Mouse (Mus musculus) kidney, embryonic 14.5 days (tissue): ENCODE measurements around the gene Scand1. TPM values are rescaled to one million over a fixed set of nuclear protein-coding genes. Genes with fewer than 3 reads are reported as not detected.

Experiments used
- ATAC-seq: fragments of 200-750 bp; cut with Nextera tagmentation; 2 replicates; pipeline ENCODE4 v1.8.0; 2017; ENCODE audit warnings: moderate number of reproducible peaks, mild to moderate bottlenecking, moderate TSS enrichment, moderate library complexity; ENCODE audit not compliant: low FRiP score, low TSS enrichment
- H3K27ac ChIP-seq: fragments of 300-500 bp; sonication (generic); 2 replicates; pipeline ENCODE4 v1.5.1; 2014; ENCODE audit warnings: low read depth, mild to moderate bottlenecking, low read length, moderate library complexity, mixed read lengths
- H3K27me3 ChIP-seq: fragments of 300-500 bp; sonication (generic); 2 replicates; pipeline ENCODE4 v1.6.1; 2014; ENCODE audit warnings: mild to moderate bottlenecking, low read length; ENCODE audit not compliant: control insufficient read depth, insufficient read depth
- H3K36me3 ChIP-seq: fragments of 300-500 bp; sonication (generic); 2 replicates; pipeline ENCODE4 v1.6.1; 2014; ENCODE audit warnings: low read length, mixed read lengths; ENCODE audit not compliant: control insufficient read depth, insufficient read depth
- H3K4me1 ChIP-seq: fragments of 300-500 bp; sonication (generic); 2 replicates; pipeline ENCODE4 v1.6.1; 2014; ENCODE audit warnings: low read length, mixed read lengths; ENCODE audit not compliant: control insufficient read depth, insufficient read depth
- H3K4me2 ChIP-seq: fragments of 300-500 bp; sonication (generic); replicated peaks from 2 replicates; pipeline ENCODE4 v1.6.1; 2014; ENCODE audit warnings: low read depth, mild to moderate bottlenecking, low read length
- H3K4me3 ChIP-seq: fragments of 300-500 bp; sonication (generic); 2 replicates; pipeline ENCODE4 v1.5.1; 2014; ENCODE audit warnings: mild to moderate bottlenecking, low read length
- H3K9ac ChIP-seq: fragments of 300-500 bp; sonication (generic); 2 replicates; pipeline ENCODE4 v1.6.1; 2014; ENCODE audit warnings: low read depth, mild to moderate bottlenecking, low read length, moderate library complexity
- H3K9me3 ChIP-seq: fragments of 300-500 bp; sonication (generic); 2 replicates; pipeline ENCODE4 v1.6.1; 2016; ENCODE audit warnings: low read length; ENCODE audit not compliant: control insufficient read depth
- WGBS: fragments of 180-500 bp; shearing (Covaris S2); extraction: QIAGEN DNeasy Blood & Tissue Kit; methylation state at CpG from one replicate; pipeline ENCODE4 v1.1.7; 2014; 5-methylcytosine and 5-hydroxymethylcytosine counted together
- microRNA-seq: library from miRNA; unstranded; fragments of <30 nt; microRNA quantifications from one replicate; pipeline ENCODE4, GENCODE M21; 2016
- polyA plus RNA-seq: library from polyadenylated mRNA; unstranded; fragments of >200 nt; fragmentation: Nextera tagmentation; extraction: Ambion mirVana; gene quantifications from 2 replicates; pipeline ENCODE4 v1.2.1, GENCODE M21; 2014

Scand1 gene
- polyA plus RNA-seq, 1 experiment from 2014 or later = 74.2 TPM

- Histone ChIP-seq H3K36me3 (peaks cover 28% of the 10 kb centered on the region; the same call in 1 of the 2 replicates), H3K9me3 (no peaks in the 10 kb centered on the region), H3K27ac (no peak overlapping the region), H3K9ac (no peak overlapping the region), H3K4me3 (no peak overlapping the region), H3K4me2 (no peak overlapping the region), H3K27me3 (no peaks in the 10 kb centered on the region), H3K4me1 (no peaks in the 10 kb centered on the region)
- no peak for ATAC-seq
- WGBS = 76% methylated on average over 4 of the region's 4 CpGs
These were observed 31.3 kb downstream of the Scand1 start for GRCm38 (mm10) chr2:156281227-156281626.

GRCm38 (mm10) chr2:156278226-156279017 is 34.1 kb downstream of the Scand1 start:
- Histone ChIP-seq H3K4me2 (no peak overlapping the region), H3K27ac (no peak overlapping the region), H3K4me1 (no peaks in the 10 kb centered on the region), H3K9ac (no peak overlapping the region), H3K27me3 (no peaks in the 10 kb centered on the region), H3K36me3 (peaks cover 38% of the 10 kb centered on the region; the same call in 1 of the 2 replicates), H3K4me3 (no peak overlapping the region), H3K9me3 (no peaks in the 10 kb centered on the region)
- peak; percentile 76 for ATAC-seq
- WGBS = 49% methylated on average over 4 of the region's 4 CpGs

DNA sequence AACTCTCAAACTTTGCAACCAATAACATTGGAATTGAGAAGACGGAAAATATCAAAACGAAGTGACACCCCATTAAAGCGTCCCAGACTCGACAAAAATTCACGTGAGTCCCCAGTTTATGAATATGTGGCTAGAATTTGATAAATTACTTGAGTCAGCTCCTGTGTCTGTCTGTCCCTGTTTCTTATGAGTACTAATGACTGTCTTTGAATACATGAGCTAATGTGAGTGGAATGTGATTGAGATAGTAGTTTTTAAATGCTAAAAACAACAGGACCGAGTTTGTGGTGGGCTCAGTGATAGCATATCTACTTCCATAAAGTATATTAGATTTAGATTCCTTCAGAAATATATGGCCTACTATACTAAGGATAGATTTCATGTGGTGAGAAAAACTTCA is 40.0 kb downstream of the Scand1 start:
- H3K27ac ChIP-seq = no peak overlapping the region
- no peaks in the 10 kb centered on the region for H3K27me3 ChIP-seq
- no peak for ATAC-seq
- H3K4me2 ChIP-seq = no peak overlapping the region
- H3K36me3 ChIP-seq = peaks cover 40% of the 10 kb centered on the region
- H3K9me3 ChIP-seq = no peaks in the 10 kb centered on the region
- H3K4me3 ChIP-seq = no peak overlapping the region
- H3K4me1 ChIP-seq = no peaks in the 10 kb centered on the region
- WGBS = 94% methylated on average over 6 of the region's 6 CpGs
- no peak overlapping the region for H3K9ac ChIP-seq

DNA sequence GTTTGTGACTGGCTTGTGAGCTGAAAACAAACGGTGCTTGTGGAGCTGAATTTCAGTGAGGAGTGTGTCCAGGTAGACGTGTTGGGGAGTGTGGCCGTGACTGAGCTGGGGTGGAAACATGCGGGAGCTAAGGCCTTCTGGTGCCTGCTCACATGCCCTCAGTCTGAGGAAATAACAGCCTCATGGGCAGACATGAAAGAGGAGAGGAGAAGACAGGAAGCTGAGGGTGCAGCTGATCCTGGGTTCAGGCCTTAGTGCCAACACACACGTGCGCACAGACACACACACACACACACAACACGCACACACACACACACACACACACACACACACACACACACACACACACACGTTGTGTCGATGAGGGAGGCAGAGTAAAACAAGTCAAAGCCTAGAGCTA is 44.9 kb downstream of the Scand1 start:
- H3K27ac ChIP-seq = no peak overlapping the region
- no peak for ATAC-seq
- H3K9me3 ChIP-seq = no peaks in the 10 kb centered on the region
- H3K36me3 ChIP-seq = peaks cover 32% of the 10 kb centered on the region
- H3K27me3 ChIP-seq = no peaks in the 10 kb centered on the region
- H3K4me1 ChIP-seq = no peaks in the 10 kb centered on the region
- H3K4me3 ChIP-seq = no peak overlapping the region
- WGBS = 92% methylated on average over 9 of the region's 9 CpGs
- no peak overlapping the region for H3K4me2 ChIP-seq
- H3K9ac ChIP-seq = no peak overlapping the region

- Histone ChIP-seq H3K36me3 (peaks cover 52% of the 10 kb centered on the region), H3K9ac (no peak overlapping the region), H3K4me3 (no peak overlapping the region), H3K27me3 (no peaks in the 10 kb centered on the region), H3K27ac (no peak overlapping the region), H3K9me3 (no peaks in the 10 kb centered on the region), H3K4me1 (no peaks in the 10 kb centered on the region), H3K4me2 (no peak overlapping the region)
- ATAC-seq = no peak
- 89% methylated on average over 4 of the region's 4 CpGs for WGBS
These were observed 49.2 kb downstream of the Scand1 start for GRCm38 (mm10) chr2:156263204-156263893.

Small RNAs within 50 kb of the gene (microRNA-seq; reads per million reads assigned to microRNA genes)
- gene Gm22759 = not detected

Other genes starting within 250 kb of the Scand1 start
- 2.3 and 3.1 TPM in 2 replicates for gene Spag4, start 247.5 kb downstream of the Scand1 start, polyA plus RNA-seq
- 39.6 and 57.5 TPM in 2 replicates for gene Cpne1, start 200.7 kb downstream of the Scand1 start, polyA plus RNA-seq
- gene Rbm12, start 200.7 kb downstream of the Scand1 start, polyA plus RNA-seq = 15.5 and 37.2 TPM in 2 replicates
- gene Gm28036, start 185.6 kb downstream of the Scand1 start, polyA plus RNA-seq = 3.4 and 13.2 TPM in 2 replicates
- gene Romo1, start 168.7 kb downstream of the Scand1 start, polyA plus RNA-seq = 417 and 550 TPM in 2 replicates
- 40.8 and 44.6 TPM in 2 replicates for gene Nfs1, start 168.5 kb downstream of the Scand1 start, polyA plus RNA-seq
- 683 and 751 TPM in 2 replicates for gene Rbm39, start 132.5 kb downstream of the Scand1 start, polyA plus RNA-seq
- 68.8 and 71.7 TPM in 2 replicates for gene Phf20, start 116.2 kb downstream of the Scand1 start, polyA plus RNA-seq
- 4.5 and 6.4 TPM in 2 replicates for gene Cnbd2, start 405 bp downstream of the Scand1 start, polyA plus RNA-seq
- gene Epb41l1, start 108.2 kb upstream of the Scand1 start, polyA plus RNA-seq = 2.5 and 3.1 TPM in 2 replicates
- 34.0 and 45.2 TPM in 2 replicates for gene Aar2, start 234.9 kb upstream of the Scand1 start, polyA plus RNA-seq